Mouse (Mus musculus): ENCODE data around the gene Slc35f4.

Slc35f4 gene

GRCm38 (mm10) chr14:49348164-49348896, 177.5 kb downstream of the Slc35f4 start:
- DNase-seq (ENCODE audit: low spot score): no peak

- DNase-seq (ENCODE audit: low spot score): no peak
These were observed 180.0 kb downstream of the Slc35f4 start for GRCm38 (mm10) chr14:49345835-49346234.

- no peak for DNase-seq (ENCODE audit: low spot score)
These were observed 188.8 kb downstream of the Slc35f4 start for GRCm38 (mm10) chr14:49337011-49337410.

- no peak for DNase-seq (ENCODE audit: low spot score)
These were observed 192.0 kb downstream of the Slc35f4 start for GRCm38 (mm10) chr14:49333841-49334240.

- DNase-seq (ENCODE audit: low spot score): no peak
These were observed 209.4 kb downstream of the Slc35f4 start for GRCm38 (mm10) chr14:49316493-49316894.

GRCm38 (mm10) chr14:49313981-49314380, 211.9 kb downstream of the Slc35f4 start:
- DNase-seq (ENCODE audit: low spot score): no peak

GRCm38 (mm10) chr14:49313376-49313775, 212.5 kb downstream of the Slc35f4 start:
- no peak for DNase-seq (ENCODE audit: low spot score)

GRCm38 (mm10) chr14:49311548-49311947, 214.3 kb downstream of the Slc35f4 start:
- no peak for DNase-seq (ENCODE audit: low spot score)

- no peak for DNase-seq (ENCODE audit: low spot score)
These were observed 214.8 kb downstream of the Slc35f4 start for GRCm38 (mm10) chr14:49311091-49311492.

- no peak for DNase-seq (ENCODE audit: low spot score)
These were observed 216.2 kb downstream of the Slc35f4 start for GRCm38 (mm10) chr14:49309670-49310069.

- no peak for DNase-seq (ENCODE audit: low spot score)
These were observed 217.3 kb downstream of the Slc35f4 start for GRCm38 (mm10) chr14:49308591-49308990.

GRCm38 (mm10) chr14:49307842-49308241, 218.0 kb downstream of the Slc35f4 start:
- DNase-seq (ENCODE audit: low spot score): no peak

GRCm38 (mm10) chr14:49305534-49306409, 220.1 kb downstream of the Slc35f4 start:
- DNase-seq (ENCODE audit: low spot score): no peak

- no peak for DNase-seq (ENCODE audit: low spot score)
These were observed 223.5 kb downstream of the Slc35f4 start for GRCm38 (mm10) chr14:49302271-49302857.

GRCm38 (mm10) chr14:49300981-49301619, 224.7 kb downstream of the Slc35f4 start:
- DNase-seq (ENCODE audit: low spot score): no peak

GRCm38 (mm10) chr14:49300326-49300725, 225.5 kb downstream of the Slc35f4 start:
- DNase-seq (ENCODE audit: low spot score): no peak

GRCm38 (mm10) chr14:49293802-49294449, 231.9 kb downstream of the Slc35f4 start:
- DNase-seq (ENCODE audit: low spot score): no peak

- DNase-seq (ENCODE audit: low spot score): no peak
These were observed 235.7 kb downstream of the Slc35f4 start for GRCm38 (mm10) chr14:49290029-49290745.

- DNase-seq (ENCODE audit: low spot score): no peak
These were observed 241.8 kb downstream of the Slc35f4 start for GRCm38 (mm10) chr14:49283784-49284655.

- no peak for DNase-seq (ENCODE audit: low spot score)
These were observed 247.0 kb downstream of the Slc35f4 start for GRCm38 (mm10) chr14:49278880-49279279.

Data from layer of hippocampus, adult 11-12 months (tissue).